Mouse (Mus musculus) intestine, postnatal 0 days (tissue): ENCODE data around the gene Macf1. TPM values are rescaled to one million over a fixed set of nuclear protein-coding genes. Genes with fewer than 3 reads are reported as not detected.
A peak's percentile ranks its signal among the peaks of the same experiment; 100 is the strongest.
"Not testable (repeated sequence)": the region's sequence is repeated elsewhere in the genome, so short reads cannot be mapped to it uniquely, and the experiment has no call there.

Source experiments
- ATAC-seq: fragments of 200-750 bp; cut with Nextera tagmentation; 2 replicates; pipeline ENCODE4 v1.8.0; 2017; ENCODE audit warnings: mild to moderate bottlenecking, moderate TSS enrichment, moderate library complexity
- H3K27ac ChIP-seq: fragments of 300-500 bp; sonication (generic); 2 replicates; pipeline ENCODE4 v1.5.1; 2014; ENCODE audit warnings: mild to moderate bottlenecking, low read depth, low read length, moderate library complexity
- H3K27me3 ChIP-seq: fragments of 300-500 bp; sonication (generic); replicated peaks from 2 replicates; pipeline ENCODE4 v1.6.1; 2014; ENCODE audit warnings: low read length, mixed read lengths; ENCODE audit not compliant: control insufficient read depth, insufficient read depth
- H3K36me3 ChIP-seq: fragments of 300-500 bp; sonication (generic); 2 replicates; pipeline ENCODE4 v1.6.1; 2014; ENCODE audit warnings: mild to moderate bottlenecking, moderate library complexity; ENCODE audit not compliant: control insufficient read depth, insufficient read depth
- H3K4me1 ChIP-seq: fragments of 300-500 bp; sonication (generic); replicated peaks from 2 replicates; pipeline ENCODE4 v1.6.1; 2014; ENCODE audit warnings: antibody characterized with exemption, low read length, mixed read lengths; ENCODE audit not compliant: control insufficient read depth, insufficient read depth
- H3K4me2 ChIP-seq: fragments of 300-500 bp; sonication (generic); replicated peaks from 2 replicates; pipeline ENCODE4 v1.6.1; 2014; ENCODE audit warnings: low read depth, mild to moderate bottlenecking, moderate library complexity
- H3K4me3 ChIP-seq: fragments of 300-500 bp; sonication (generic); 2 replicates; pipeline ENCODE4 v1.5.1; 2014; ENCODE audit warnings: low read depth, low read length
- H3K9ac ChIP-seq: fragments of 300-500 bp; sonication (generic); 2 replicates; pipeline ENCODE4 v1.6.1; 2014; ENCODE audit warnings: mild to moderate bottlenecking, low read depth, low read length
- H3K9me3 ChIP-seq: fragments of 300-500 bp; sonication (generic); 2 replicates; pipeline ENCODE4 v1.6.1; 2016; ENCODE audit warnings: mixed run types; ENCODE audit not compliant: control insufficient read depth
- CTCF ChIP-seq: sonication (generic); IDR thresholded peaks from 2 replicates; pipeline ENCODE4 v1.5.1; 2016; ENCODE audit warnings: low read depth, mild to moderate bottlenecking, control low read depth, antibody characterized with exemption, moderate library complexity
- WGBS: fragments of 180-500 bp; shearing (Covaris S2); extraction: QIAGEN DNeasy Blood & Tissue Kit; methylation state at CpG from one replicate; pipeline ENCODE4 v1.1.7; 2014; 5-methylcytosine and 5-hydroxymethylcytosine counted together
- polyA plus RNA-seq: library from polyadenylated mRNA; unstranded; fragments of >200 nt; fragmentation: Nextera tagmentation; extraction: Ambion mirVana; gene quantifications from 2 replicates; pipeline ENCODE4 v1.2.1, GENCODE M21; 2015

Macf1 gene
- polyA plus RNA-seq, 1 experiment from 2014 or later: 17.3 TPM

DNA sequence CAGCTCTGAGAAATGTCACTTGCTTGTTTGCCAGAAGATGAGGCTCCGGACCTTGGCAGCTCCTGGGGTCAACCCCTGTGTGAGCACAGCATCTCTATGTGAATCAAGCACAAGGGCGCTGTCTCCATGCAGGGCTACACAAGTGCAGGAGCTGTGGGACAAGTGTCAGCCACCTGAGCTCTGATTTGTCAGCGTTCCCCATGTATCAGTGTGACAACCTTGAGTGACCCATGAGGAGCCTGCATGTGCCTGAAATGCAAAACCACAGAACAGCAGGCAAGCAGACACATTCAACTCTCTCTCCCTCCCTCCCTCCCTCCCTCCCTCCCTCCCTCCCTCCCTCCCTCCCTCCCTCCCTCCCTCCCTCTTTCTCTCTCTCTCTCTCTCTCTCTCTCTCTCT is 356.5 kb downstream of the Macf1 start:
- no peak overlapping the region for H3K4me2 ChIP-seq
- 37% methylated on average over 3 of the region's 3 CpGs for WGBS
- H3K27ac ChIP-seq: no peak overlapping the region
- no peaks in the 10 kb centered on the region for H3K36me3 ChIP-seq
- TF ChIP-seq CTCF: no peak
- no peak overlapping the region for H3K9ac ChIP-seq
- H3K4me1 ChIP-seq: no peaks in the 10 kb centered on the region
- H3K9me3 ChIP-seq: no peaks in the 10 kb centered on the region
- H3K27me3 ChIP-seq: peaks cover 5% of the 10 kb centered on the region
- no peak overlapping the region for H3K4me3 ChIP-seq
- ATAC-seq: no peak

DNA sequence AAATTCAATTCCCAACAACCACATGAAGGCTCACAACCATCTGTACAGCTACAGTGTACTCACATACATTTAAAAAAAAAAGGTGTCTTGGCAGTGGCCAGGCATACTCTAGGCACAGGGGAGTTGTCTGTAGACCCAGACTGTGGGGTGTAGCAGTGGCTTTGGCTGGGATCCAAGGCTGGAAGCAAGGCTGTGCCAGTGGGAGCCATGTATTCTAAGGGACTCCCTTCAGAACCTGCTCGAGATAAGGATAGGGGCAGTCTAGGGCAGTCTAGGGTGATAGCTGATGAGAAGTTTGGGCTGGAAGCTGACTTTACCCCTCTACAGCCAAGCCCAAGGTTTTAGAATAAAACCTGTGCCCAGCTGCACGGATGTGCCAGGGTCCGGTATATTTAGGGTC is 358.1 kb downstream of the Macf1 start:
- Histone ChIP-seq H3K36me3 (no peaks in the 10 kb centered on the region), H3K9ac (no peak overlapping the region), H3K4me1 (no peaks in the 10 kb centered on the region), H3K4me3 (no peak overlapping the region), H3K9me3 (no peaks in the 10 kb centered on the region), H3K4me2 (no peak overlapping the region), H3K27ac (no peak overlapping the region), H3K27me3 (peaks cover 5% of the 10 kb centered on the region)
- WGBS: 69% methylated on average over 3 of the region's 3 CpGs
- TF ChIP-seq CTCF: no peak
- no peak for ATAC-seq

DNA sequence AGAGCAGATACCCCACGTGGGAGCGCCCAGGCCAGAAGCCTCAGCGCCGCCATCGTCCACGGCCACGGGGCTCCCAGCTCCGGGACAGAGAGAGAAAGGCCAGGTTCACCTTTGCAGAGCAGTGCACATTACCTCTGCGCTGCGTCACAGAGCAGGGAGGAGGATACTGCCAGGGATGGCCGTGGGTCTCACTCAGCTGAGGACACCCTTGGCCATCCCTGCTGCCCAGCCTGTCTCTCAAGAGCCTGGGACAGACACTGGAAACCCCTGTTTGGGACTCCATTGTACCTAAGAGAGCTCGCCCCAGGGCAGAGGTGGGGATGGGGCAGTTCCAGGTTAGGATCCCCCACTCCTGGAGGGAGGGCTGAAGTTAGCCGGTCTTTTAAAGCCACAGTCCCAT is 360.6 kb downstream of the Macf1 start, which contains the start of gene Oxct2a:
Oxct2a (minus strand) TSS at position 101 of the 400 bp plus-strand sequence.
- TF ChIP-seq CTCF: no peak
- Histone ChIP-seq H3K4me2 (peak within 1 kb of the TSS; percentile 43), H3K9ac (no peak within 1 kb of the TSS), H3K27me3 (peaks cover 5% of the 10 kb centered on the region), H3K4me3 (peak within 1 kb of the TSS; percentile 18; the same call in 1 of the 2 replicates), H3K4me1 (no peaks in the 10 kb centered on the region), H3K36me3 (no peaks in the 10 kb centered on the region), H3K27ac (no peak within 1 kb of the TSS), H3K9me3 (no peaks in the 10 kb centered on the region)
- WGBS: 18% methylated on average over 13 of the region's 13 CpGs
- ATAC-seq: no peak

DNA sequence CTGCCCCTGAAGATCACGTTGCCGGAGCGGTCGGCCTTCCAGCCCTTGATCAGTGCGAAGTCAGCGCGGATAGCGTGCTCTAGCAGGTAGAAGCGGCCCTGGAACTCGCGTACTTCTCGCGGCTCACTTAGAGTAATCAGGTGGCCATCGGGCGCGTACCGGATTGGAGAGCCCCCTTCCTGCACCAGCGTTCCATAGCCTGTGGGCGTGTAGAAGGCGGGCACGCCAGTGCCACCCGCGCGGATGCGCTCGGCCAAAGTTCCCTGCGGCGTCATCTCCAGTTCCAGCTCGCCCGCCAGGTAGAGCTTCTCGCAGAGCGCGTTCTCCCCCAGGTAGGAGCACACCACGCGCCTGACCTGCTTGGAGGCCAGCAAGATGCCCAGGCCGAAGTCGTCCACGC is 361.2 kb downstream of the Macf1 start:
- peak; percentile 59 for ATAC-seq
- peak overlapping the region; percentile 43 for H3K4me2 ChIP-seq
- H3K27me3 ChIP-seq, H3K4me3 ChIP-seq, H3K27ac ChIP-seq, H3K9ac ChIP-seq, H3K36me3 ChIP-seq, H3K4me1 ChIP-seq, H3K9me3 ChIP-seq: not testable (repeated sequence)
- WGBS: 10% methylated on average over 23 of the region's 38 CpGs

DNA sequence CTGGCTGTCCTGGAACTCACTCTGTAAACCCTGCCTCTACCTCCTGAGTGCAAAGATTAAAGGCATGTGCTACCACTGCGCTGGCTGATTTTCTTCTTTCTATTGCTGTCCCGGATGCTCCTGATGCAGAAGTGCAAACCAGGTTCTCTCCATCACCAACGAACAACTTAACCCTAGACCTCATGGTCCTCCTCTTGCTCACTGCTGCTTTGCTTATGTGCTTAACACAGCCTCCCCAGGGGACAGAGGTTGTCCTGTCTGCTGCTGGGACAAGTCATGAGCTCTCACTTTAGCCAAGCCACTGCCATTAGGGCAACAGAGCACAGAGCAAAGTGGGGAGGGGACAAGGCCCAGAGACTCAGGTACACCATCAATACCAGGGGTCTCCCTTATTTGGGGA is 369.7 kb downstream of the Macf1 start:
- no peaks in the 10 kb centered on the region for H3K9me3 ChIP-seq

DNA sequence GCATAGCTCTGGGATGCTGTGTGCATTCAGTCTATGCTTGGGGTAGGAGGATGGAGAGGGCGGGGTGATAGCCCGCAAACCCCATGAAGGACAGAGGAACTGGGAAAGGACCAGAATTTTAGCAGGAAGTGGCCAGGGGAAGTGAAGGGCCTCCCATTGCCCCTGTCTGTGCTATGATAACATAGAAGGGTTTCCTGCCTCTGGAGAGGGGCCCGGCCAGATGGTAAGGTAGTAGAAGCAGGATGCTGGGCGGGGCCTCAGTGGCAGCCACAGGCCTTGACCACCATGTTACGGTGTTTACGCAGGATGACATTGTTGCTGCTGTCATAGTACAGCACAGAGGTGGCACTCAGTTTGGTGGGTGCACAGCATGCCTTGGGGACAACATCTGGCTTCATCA is 371.1 kb downstream of the Macf1 start:
- Histone ChIP-seq H3K9me3 (no peaks in the 10 kb centered on the region), H3K27me3 (no peaks in the 10 kb centered on the region), H3K36me3 (no peaks in the 10 kb centered on the region), H3K27ac (no peak overlapping the region), H3K4me1 (no peaks in the 10 kb centered on the region), H3K9ac (no peak overlapping the region), H3K4me2 (no peak overlapping the region), H3K4me3 (no peak overlapping the region)
- no peak for TF ChIP-seq CTCF
- no peak for ATAC-seq
- 72% methylated on average over 6 of the region's 6 CpGs for WGBS

More for the DNA sequence above, 369.7 kb downstream of the Macf1 start:
- WGBS: 74% methylated on average over 3 of the region's 3 CpGs
- no peak for TF ChIP-seq CTCF
- H3K27ac ChIP-seq: no peak overlapping the region
- no peak overlapping the region for H3K4me2 ChIP-seq
- ATAC-seq: no peak
- no peak overlapping the region for H3K4me3 ChIP-seq
- no peaks in the 10 kb centered on the region for H3K4me1 ChIP-seq
- H3K9ac ChIP-seq: no peak overlapping the region
- no peaks in the 10 kb centered on the region for H3K36me3 ChIP-seq
- no peaks in the 10 kb centered on the region for H3K27me3 ChIP-seq

DNA sequence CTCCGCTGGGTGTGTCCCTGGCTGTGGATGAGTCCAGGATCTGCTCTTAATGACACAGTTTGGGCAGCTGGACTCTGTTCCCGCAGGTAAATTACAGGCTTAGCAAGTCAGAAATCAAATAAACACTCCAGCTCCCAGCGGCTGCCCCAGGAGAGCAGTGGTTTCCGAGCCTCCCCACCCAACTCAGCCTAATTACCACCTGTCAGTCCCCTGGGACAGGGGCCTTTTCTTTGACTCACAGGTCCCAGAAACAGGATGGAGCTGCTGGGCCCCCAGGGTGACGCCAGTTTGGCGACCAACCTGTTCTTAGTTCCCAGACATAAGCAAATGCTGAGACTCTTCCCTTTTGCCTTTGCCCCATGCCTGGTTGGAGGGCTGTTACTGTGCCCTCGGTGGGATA is 372.3 kb downstream of the Macf1 start:
- no peak overlapping the region for H3K4me2 ChIP-seq
- no peaks in the 10 kb centered on the region for H3K27me3 ChIP-seq
- H3K9ac ChIP-seq: no peak overlapping the region
- no peak overlapping the region for H3K27ac ChIP-seq
- 59% methylated on average over 7 of the region's 7 CpGs for WGBS
- H3K4me1 ChIP-seq: no peaks in the 10 kb centered on the region
- H3K9me3 ChIP-seq: no peaks in the 10 kb centered on the region
- no peak for TF ChIP-seq CTCF
- H3K36me3 ChIP-seq: no peaks in the 10 kb centered on the region
- H3K4me3 ChIP-seq: no peak overlapping the region
- no peak for ATAC-seq
